Mouse (Mus musculus) thymus, postnatal 14 days (tissue): Measurements from ENCODE around the gene Gcdh.
A peak's percentile ranks its signal among the peaks of the same experiment; 100 is the strongest.

Source experiments
- DNase-seq: peaks from one replicate; pipeline ENCODE4 v3.0.0; 2021

The Gcdh gene

DNA sequence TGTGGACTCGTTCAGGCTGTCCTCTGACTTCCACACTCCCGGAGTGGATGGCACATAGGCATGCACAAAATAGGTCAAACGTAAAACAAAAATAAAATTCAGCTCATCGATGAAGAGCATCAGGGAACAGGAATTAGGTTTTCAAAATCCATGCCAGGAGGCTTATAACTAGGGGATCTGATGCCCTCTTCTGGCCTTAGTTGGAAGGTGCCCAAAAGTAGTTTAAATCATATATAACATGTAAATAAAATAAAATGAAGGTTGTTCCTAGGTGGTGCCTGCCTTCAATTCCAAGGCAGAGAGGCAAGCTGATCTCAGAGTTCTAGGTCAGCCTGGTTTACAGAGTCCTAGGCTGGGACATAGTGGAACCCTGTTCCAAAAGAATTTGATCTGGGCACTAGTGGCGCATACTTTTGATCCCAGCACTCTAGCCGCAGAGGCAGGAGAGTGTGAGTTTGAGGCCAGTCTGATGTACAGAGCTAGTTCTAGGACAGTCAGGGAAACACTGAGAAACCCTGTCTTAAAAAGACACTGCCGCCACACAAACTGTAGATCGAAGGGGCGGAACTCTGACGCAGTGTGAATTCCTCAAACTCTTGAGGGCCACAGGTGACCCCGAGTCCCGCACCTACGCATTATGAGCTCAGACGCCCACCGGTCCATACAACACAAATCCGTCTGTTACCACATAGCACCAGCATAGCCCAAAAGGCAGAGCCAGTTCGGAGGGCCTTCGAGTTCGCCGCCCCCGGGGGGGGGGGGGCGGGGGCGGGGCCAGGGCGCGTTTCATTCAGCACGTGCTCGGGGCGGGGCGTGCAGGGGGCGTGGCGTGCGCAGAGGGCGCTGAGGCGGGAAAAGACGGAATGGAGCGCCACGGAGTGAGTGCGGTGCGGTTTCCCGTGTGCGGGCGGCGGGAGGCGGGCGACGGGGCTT lies 22.1 kb downstream of the Gcdh start, which contains the start of gene Syce2:
Gene Syce2 (plus strand): TSS at position 736 of the 933 bp plus-strand sequence.
- peak; percentile 91 for DNase-seq

GRCm38 (mm10) chr8:84856864-84857441 lies 36.8 kb downstream of the Gcdh start, which contains the start of gene Farsa:
Gene Farsa, plus strand, starts transcription at chr8:84856989.
- DNase-seq: peak; percentile 91

- DNase-seq: no peak
Measured at GRCm38 (mm10) chr8:84856434-84856833, 37.3 kb downstream of the Gcdh start.

GRCm38 (mm10) chr8:84847684-84848435 lies 45.9 kb downstream of the Gcdh start:
- DNase-seq: peak; percentile 36

GRCm38 (mm10) chr8:84846722-84847572 lies 46.8 kb downstream of the Gcdh start, which contains the start of gene Calr:
Gene Calr, minus strand, starts transcription at chr8:84846934.
- peak; percentile 100 for DNase-seq

GRCm38 (mm10) chr8:84846094-84846721 lies 47.5 kb downstream of the Gcdh start:
- no peak for DNase-seq

DNA sequence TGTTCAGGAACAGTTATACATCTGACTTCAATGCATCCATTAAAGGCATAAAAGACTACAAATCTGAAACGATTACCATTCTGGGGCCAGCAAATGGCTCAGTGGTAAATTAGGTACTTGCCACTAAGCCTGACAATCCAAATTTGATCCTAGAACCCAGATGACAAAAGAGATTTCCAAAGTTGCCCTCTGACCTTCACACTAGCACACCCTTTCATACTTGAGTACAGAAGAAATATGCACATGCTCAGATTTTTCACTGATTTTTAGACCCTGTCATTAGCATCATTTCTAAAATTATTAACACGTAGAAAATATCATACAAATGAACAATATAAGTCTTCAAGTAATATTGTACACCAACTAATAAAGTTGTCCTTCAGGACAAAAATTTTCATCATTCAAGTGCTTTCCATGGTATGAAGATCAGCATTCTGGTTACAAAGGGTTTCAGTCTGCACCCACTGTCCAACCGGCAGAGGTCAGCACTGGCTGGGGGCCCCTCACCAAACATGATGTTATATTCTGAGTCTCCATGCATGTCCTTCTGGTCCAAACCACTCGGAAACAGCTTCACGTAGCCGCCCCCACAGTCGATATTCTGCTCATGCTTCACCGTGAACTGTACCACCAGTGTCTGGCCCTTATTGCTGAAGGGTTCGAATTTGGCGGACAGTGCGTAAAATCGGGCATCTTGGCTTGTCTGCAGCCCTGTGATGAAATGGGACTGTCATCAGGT lies 48.2 kb downstream of the Gcdh start:
- DNase-seq: no peak

- DNase-seq: no peak
Measured at GRCm38 (mm10) chr8:84844397-84845070, 49.2 kb downstream of the Gcdh start.

DNA sequence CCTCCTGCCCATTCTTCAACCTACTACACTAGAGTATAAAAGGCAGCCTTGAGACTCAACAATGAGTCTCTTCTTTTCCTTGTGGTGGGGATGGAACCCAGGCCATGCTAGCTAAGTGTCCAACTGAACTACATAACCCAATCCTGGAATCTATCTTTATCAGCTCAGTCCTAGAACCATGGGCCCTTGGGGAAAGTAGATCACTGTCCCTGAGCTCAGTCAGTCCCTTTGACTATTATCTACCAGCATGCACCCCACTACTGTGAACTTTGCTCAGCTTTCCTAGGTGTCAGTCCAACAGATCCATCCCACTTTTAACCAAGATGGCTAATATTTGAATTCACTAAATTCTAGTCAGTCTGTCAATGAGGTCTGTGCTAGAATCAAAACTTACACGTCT lies 52.2 kb downstream of the Gcdh start:
- DNase-seq: no peak

DNA sequence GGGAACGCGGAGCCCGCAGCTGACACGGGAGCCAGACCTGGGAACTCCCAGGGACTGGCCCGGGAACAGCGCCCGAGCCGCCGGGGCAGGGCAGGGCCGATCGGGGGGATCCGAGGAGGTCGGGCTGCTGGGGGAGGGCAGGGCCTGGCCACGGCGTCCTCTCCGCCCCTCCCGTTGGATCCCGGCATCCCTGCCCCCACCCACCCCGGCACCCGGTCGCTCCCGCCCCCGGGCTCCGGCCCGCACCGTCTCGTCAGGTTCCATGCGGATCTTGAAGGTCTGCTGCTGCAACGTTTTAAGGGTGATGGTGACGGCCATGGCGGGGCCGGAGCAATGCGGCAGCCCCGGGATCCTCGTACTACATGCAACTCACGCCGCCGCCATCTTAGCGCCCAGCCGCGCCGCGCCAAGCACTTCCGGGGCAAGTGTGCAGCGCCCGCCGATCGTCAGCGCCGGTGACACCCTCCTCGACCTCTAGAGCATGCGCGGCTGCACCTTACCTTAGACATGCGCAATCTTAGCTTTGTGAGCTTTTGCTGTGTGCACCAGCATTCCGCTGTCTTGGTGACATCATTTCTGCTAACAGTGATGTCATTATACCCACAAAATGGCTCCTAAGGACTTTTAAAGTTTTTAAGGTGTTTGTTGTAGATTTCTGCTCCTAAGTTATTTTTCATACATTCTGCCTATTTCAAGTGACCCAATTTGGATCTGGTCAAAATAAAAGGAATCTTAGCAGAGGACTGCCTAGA lies 53.3 kb downstream of the Gcdh start, which contains the start of gene Rad23a:
Gene Rad23a (minus strand): TSS at position 418 of the 752 bp plus-strand sequence.
- peak; percentile 92 for DNase-seq

- no peak for DNase-seq
Measured at GRCm38 (mm10) chr8:84839875-84840247, 53.9 kb downstream of the Gcdh start.

DNA sequence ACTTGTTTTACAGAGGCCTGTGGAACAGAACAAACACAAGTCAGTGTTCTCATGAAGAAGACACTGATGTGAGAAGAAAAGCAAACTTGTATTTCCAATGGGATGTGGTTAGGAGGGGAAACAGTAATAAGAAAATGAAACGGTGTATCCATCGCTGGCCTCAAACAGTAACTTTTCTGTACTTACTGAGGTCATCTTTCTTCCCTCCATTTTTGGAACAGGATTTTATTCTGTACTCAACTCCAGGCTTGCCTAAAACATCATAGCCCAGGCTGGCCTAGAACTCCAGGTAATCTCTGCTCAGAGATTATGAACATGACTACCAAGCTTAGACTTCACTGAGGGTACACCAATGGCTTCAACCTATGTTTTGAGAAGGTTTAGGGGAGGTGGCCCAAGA lies 54.3 kb downstream of the Gcdh start:
- no peak for DNase-seq

- no peak for DNase-seq
Measured at GRCm38 (mm10) chr8:84838513-84838912, 55.2 kb downstream of the Gcdh start.

DNA sequence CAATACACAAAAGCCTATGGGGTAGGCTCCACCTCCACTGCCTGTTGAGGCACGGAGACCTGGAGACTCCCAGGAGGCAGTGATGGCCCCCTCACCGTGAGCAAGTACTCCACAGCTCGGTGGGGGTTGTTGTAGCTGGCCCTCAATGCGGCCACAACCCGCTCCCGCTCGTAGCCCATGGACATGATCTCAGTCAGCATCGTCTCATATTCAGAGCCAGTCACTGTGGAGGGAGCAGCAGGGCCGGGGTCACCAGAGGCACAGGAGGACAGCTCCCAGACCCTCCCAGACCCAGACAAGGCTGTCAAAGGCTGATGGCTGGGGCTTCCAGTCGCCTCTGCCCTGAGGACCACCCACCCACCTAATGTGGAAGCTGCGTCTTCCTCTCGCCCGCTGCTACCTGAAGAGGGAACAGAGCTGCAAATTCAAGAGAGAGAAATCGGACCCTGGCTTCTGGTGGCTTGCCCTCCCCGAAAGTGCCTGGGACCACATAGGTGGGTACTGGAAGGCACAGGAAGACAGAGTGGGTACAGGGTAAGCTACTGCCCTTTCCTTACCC lies 55.7 kb downstream of the Gcdh start:
- DNase-seq: no peak

DNA sequence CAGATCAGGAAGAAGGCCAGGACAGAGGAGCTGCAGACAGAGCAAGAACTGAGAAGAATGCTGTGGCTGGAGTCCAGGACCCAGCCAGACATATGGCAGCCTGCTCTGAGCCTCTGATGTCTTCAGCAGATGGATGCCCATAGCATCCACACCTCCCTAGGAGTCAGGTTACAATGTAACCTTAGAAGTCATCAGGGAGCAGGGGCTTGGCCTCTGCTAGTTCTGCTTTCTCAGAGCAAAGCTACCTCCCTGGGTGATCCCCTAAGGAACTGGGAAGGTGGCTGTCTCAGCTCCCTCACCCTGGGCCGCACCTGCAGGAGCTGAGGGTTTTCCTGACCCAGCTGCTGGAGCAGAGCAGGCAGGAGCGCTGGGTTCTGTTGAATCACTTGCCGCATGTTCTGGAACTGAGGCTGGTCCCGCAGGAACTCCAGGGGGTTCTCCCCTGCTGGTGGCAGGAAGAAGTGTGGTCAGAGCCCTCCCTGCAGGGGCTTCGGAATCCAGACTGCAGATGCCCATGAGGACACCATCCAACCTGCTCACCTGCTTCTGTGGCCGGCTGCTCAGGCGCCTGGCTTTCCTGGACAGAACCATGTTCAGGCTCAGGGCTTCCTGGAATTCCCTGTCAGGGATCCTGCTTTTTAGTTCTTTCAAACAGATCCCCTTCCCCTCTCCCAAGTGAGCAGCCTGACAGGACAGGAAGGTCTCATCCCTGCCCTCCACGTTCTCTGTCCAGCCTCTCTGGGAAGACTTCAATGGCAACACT lies 56.4 kb downstream of the Gcdh start:
- no peak for DNase-seq
